Mouse (Mus musculus) hindbrain, embryonic 12.5 days (tissue): ENCODE measurements around the gene Akirin1. TPM values are rescaled to one million over a fixed set of nuclear protein-coding genes. Genes with fewer than 3 reads are reported as not detected.

Experiments used
- polyA plus RNA-seq: library from polyadenylated mRNA; unstranded; fragments of >200 nt; fragmentation: Nextera tagmentation; extraction: Ambion mirVana; gene quantifications from 2 replicates; pipeline ENCODE4 v1.2.1, GENCODE M21; 2016

Akirin1 gene
- polyA plus RNA-seq, 1 experiment from 2014 or later = 94.3 TPM

Other genes with a start within 250 kb of the Akirin1 start
- gene Macf1, start 66.0 kb downstream of the Akirin1 start, polyA plus RNA-seq = 75.1 and 80.2 TPM in 2 replicates
- gene Ndufs5, start 32.1 kb downstream of the Akirin1 start, polyA plus RNA-seq = 324 and 347 TPM in 2 replicates
- 0.40 and 0.77 TPM in 2 replicates for gene Rhbdl2, start 37.5 kb upstream of the Akirin1 start, polyA plus RNA-seq
- 0.18 TPM in 1 of 2 replicates, not detected in the other for gene 4933427I04Rik, start 109.3 kb upstream of the Akirin1 start, polyA plus RNA-seq
- gene Mycbp, start 154.5 kb upstream of the Akirin1 start, polyA plus RNA-seq = 48.9 and 56.1 TPM in 2 replicates
- 63.3 and 69.0 TPM in 2 replicates for gene Rragc, start 167.1 kb upstream of the Akirin1 start, polyA plus RNA-seq
- gene 4930535I16Rik, start 167.7 kb upstream of the Akirin1 start, polyA plus RNA-seq = not detected in 2 replicates